Mouse (Mus musculus) kidney, postnatal 0 days (tissue): ENCODE data around the gene Dlg3. TPM values are rescaled to one million over a fixed set of nuclear protein-coding genes. Genes with fewer than 3 reads are reported as not detected.

Experiments used
- ATAC-seq: fragments of 200-750 bp; cut with Nextera tagmentation; replicated peaks from 2 replicates; pipeline ENCODE4 v1.8.0; 2017; ENCODE audit warnings: low read depth, moderate number of reproducible peaks, moderate TSS enrichment, moderate library complexity; ENCODE audit not compliant: low FRiP score
- DNase-seq: peaks from one replicate; pipeline ENCODE4 v3.0.0-alpha.2; 2016; ENCODE audit warnings: low spot score
- H3K27ac ChIP-seq: fragments of 300-500 bp; sonication (generic); 2 replicates; pipeline ENCODE4 v1.5.1; 2014; ENCODE audit warnings: mild to moderate bottlenecking
- H3K27me3 ChIP-seq: fragments of 300-500 bp; sonication (generic); 2 replicates; pipeline ENCODE4 v1.6.1; 2014; ENCODE audit warnings: low read length, mixed read lengths; ENCODE audit not compliant: insufficient read depth
- H3K36me3 ChIP-seq: fragments of 300-500 bp; sonication (generic); 2 replicates; pipeline ENCODE4 v1.6.1; 2014; ENCODE audit warnings: low read length, mixed read lengths; ENCODE audit not compliant: insufficient read depth
- H3K4me1 ChIP-seq: fragments of 300-500 bp; sonication (generic); replicated peaks from 2 replicates; pipeline ENCODE4 v1.6.1; 2014; ENCODE audit warnings: antibody characterized with exemption, low read length, mixed read lengths; ENCODE audit not compliant: insufficient read depth
- H3K4me2 ChIP-seq: fragments of 300-500 bp; sonication (generic); 2 replicates; pipeline ENCODE4 v1.6.1; 2014; ENCODE audit warnings: mild to moderate bottlenecking, low read length, moderate library complexity, mixed read lengths
- H3K4me3 ChIP-seq: fragments of 300-500 bp; sonication (generic); replicated peaks from 2 replicates; pipeline ENCODE4 v1.5.1; 2014; ENCODE audit warnings: low read depth, low read length
- H3K9ac ChIP-seq: fragments of 300-500 bp; sonication (generic); 2 replicates; pipeline ENCODE4 v1.6.1; 2014; ENCODE audit warnings: low read depth, low read length
- H3K9me3 ChIP-seq: fragments of 300-500 bp; sonication (generic); replicated peaks from 2 replicates; pipeline ENCODE4 v1.6.1; 2016; ENCODE audit warnings: low read length, inconsistent platforms, mixed read lengths
- CTCF ChIP-seq: IDR thresholded peaks from 2 replicates; pipeline ENCODE4 v1.5.1; 2016; ENCODE audit warnings: antibody characterized with exemption, low read depth, mild to moderate bottlenecking, moderate library complexity
- WGBS: fragments of 180-500 bp; shearing (Covaris S2); extraction: QIAGEN DNeasy Blood & Tissue Kit; methylation state at CpG from one replicate; pipeline ENCODE4 v1.1.7; 2014; 5-methylcytosine and 5-hydroxymethylcytosine counted together
- polyA plus RNA-seq: library from polyadenylated mRNA; unstranded; fragments of >200 nt; fragmentation: Nextera tagmentation; extraction: Ambion mirVana; gene quantifications from 2 replicates; pipeline ENCODE4 v1.2.1, GENCODE M21; 2015

Dlg3 gene
- polyA plus RNA-seq, 1 experiment from 2014 or later: 1.8 TPM

- no peak overlapping the region for H3K27ac ChIP-seq
- no peaks in the 10 kb centered on the region for H3K27me3 ChIP-seq
- H3K36me3 ChIP-seq: no peaks in the 10 kb centered on the region
- peak; percentile 9 for DNase-seq
- no peaks in the 10 kb centered on the region for H3K4me1 ChIP-seq
- no peak overlapping the region for H3K4me2 ChIP-seq
- H3K4me3 ChIP-seq: no peak overlapping the region
- WGBS: 80% methylated on average over 4 of the region's 4 CpGs
- no peak overlapping the region for H3K9ac ChIP-seq
- H3K9me3 ChIP-seq: no peaks in the 10 kb centered on the region
- no peak for ATAC-seq
- TF ChIP-seq CTCF: no peak
These were observed 43.6 kb downstream of the Dlg3 start for GRCm38 (mm10) chrX:100811129-100811528.

GRCm38 (mm10) chrX:100814139-100814538 is 46.6 kb downstream of the Dlg3 start:
- WGBS: 88% methylated on average over 8 of the region's 8 CpGs
- Histone ChIP-seq H3K27me3 (no peaks in the 10 kb centered on the region), H3K36me3 (0 out of 2 replicates have a peak, but pooled peaks cover 3% of the 10 kb centered on the region), H3K4me1 (no peaks in the 10 kb centered on the region), H3K9ac (no peak overlapping the region), H3K4me2 (no peak overlapping the region), H3K27ac (no peak overlapping the region), H3K4me3 (no peak overlapping the region), H3K9me3 (no peaks in the 10 kb centered on the region)
- DNase-seq (no peak), ATAC-seq (no peak)
- TF ChIP-seq CTCF: no peak

GRCm38 (mm10) chrX:100815766-100816165 is 48.2 kb downstream of the Dlg3 start:
- H3K4me1 ChIP-seq: no peaks in the 10 kb centered on the region
- 80% methylated on average over 7 of the region's 7 CpGs for WGBS
- no peaks in the 10 kb centered on the region for H3K9me3 ChIP-seq
- H3K9ac ChIP-seq: no peak overlapping the region
- ATAC-seq (no peak), DNase-seq (no peak)
- no peak overlapping the region for H3K27ac ChIP-seq
- 0 out of 2 replicates have a peak, but pooled peaks cover 3% of the 10 kb centered on the region for H3K36me3 ChIP-seq
- no peaks in the 10 kb centered on the region for H3K27me3 ChIP-seq
- TF ChIP-seq CTCF: no peak
- no peak overlapping the region for H3K4me3 ChIP-seq
- H3K4me2 ChIP-seq: no peak overlapping the region

GRCm38 (mm10) chrX:100818681-100819080 is 51.2 kb downstream of the Dlg3 start:
- no peak for ATAC-seq
- H3K9me3 ChIP-seq: no peaks in the 10 kb centered on the region
- no peak for TF ChIP-seq CTCF

GRCm38 (mm10) chrX:100821149-100821548 is 53.6 kb downstream of the Dlg3 start:
- ATAC-seq (no peak), DNase-seq (no peak)
- TF ChIP-seq CTCF: no peak
- no peak overlapping the region for H3K27ac ChIP-seq
- H3K4me2 ChIP-seq: no peak overlapping the region
- H3K4me1 ChIP-seq: no peaks in the 10 kb centered on the region
- H3K9ac ChIP-seq: no peak overlapping the region
- WGBS: 57% methylated on average over 1 of the region's 1 CpGs
- H3K9me3 ChIP-seq: no peaks in the 10 kb centered on the region
- no peak overlapping the region for H3K4me3 ChIP-seq
- no peaks in the 10 kb centered on the region for H3K27me3 ChIP-seq
- 0 out of 2 replicates have a peak, but pooled peaks cover 3% of the 10 kb centered on the region for H3K36me3 ChIP-seq

More at GRCm38 (mm10) chrX:100818681-100819080, 51.2 kb downstream of the Dlg3 start:
- Histone ChIP-seq H3K27ac (no peak overlapping the region), H3K27me3 (no peaks in the 10 kb centered on the region), H3K36me3 (0 out of 2 replicates have a peak, but pooled peaks cover 3% of the 10 kb centered on the region), H3K9ac (no peak overlapping the region), H3K4me2 (no peak overlapping the region), H3K4me1 (no peaks in the 10 kb centered on the region), H3K4me3 (no peak overlapping the region)
- WGBS: 84% methylated on average over 9 of the region's 9 CpGs
- no peak for DNase-seq

- Histone ChIP-seq H3K27me3 (no peaks in the 10 kb centered on the region), H3K36me3 (no peaks in the 10 kb centered on the region), H3K9me3 (no peaks in the 10 kb centered on the region), H3K4me2 (no peak overlapping the region), H3K4me1 (no peaks in the 10 kb centered on the region), H3K9ac (no peak overlapping the region), H3K27ac (no peak overlapping the region), H3K4me3 (no peak overlapping the region)
- TF ChIP-seq CTCF: no peak
- ATAC-seq (no peak), DNase-seq (no peak)
- 72% methylated on average over 1 of the region's 1 CpGs for WGBS
These were observed 58.0 kb downstream of the Dlg3 start for GRCm38 (mm10) chrX:100825557-100825956.

- Histone ChIP-seq H3K27me3 (no peaks in the 10 kb centered on the region), H3K27ac (no peak overlapping the region), H3K36me3 (no peaks in the 10 kb centered on the region), H3K9ac (no peak overlapping the region), H3K4me2 (no peak overlapping the region), H3K4me3 (no peak overlapping the region), H3K9me3 (no peaks in the 10 kb centered on the region), H3K4me1 (no peaks in the 10 kb centered on the region)
- ATAC-seq (no peak), DNase-seq (no peak)
- no peak for TF ChIP-seq CTCF
- 72% methylated on average over 2 of the region's 2 CpGs for WGBS
These were observed 65.3 kb downstream of the Dlg3 start for GRCm38 (mm10) chrX:100832806-100833205.
